Mouse (Mus musculus) MEL (cell line): Measurements from ENCODE around the gene Smad1.

Source experiments
- CTCF ChIP-seq, 3 experiments: IDR thresholded peaks in 2 of 3; conservative IDR thresholded peaks in 1 of 3; 2 replicates each; pipeline ENCODE4 v1.5.1; 2011 to 2012; ENCODE audit warnings: low read length in 3 of 3, low read depth in 2 of 3, mild to moderate bottlenecking in 2 of 3, improper control_type of control experiment in 1 of 3, inconsistent platforms in 1 of 3, mixed read lengths in 1 of 3, moderate library complexity in 1 of 3; ENCODE audit not compliant: control insufficient read depth in 1 of 3, insufficient read depth in 1 of 3, poor library complexity in 1 of 3, severe bottlenecking in 1 of 3
- NRF1 ChIP-seq: IDR thresholded peaks from 2 replicates; pipeline ENCODE4 v1.6.1; 2014; ENCODE audit warnings: low read depth, mild to moderate bottlenecking, inconsistent platforms, low read length, improper control_type of control experiment, moderate library complexity; ENCODE audit not compliant: poor library complexity, insufficient read depth, severe bottlenecking
- POLR2A ChIP-seq, 2 experiments: IDR thresholded peaks; 2 replicates each; pipeline ENCODE4 v1.6.1; 2011 to 2012; ENCODE audit warnings: low read length in 2 of 2, mild to moderate bottlenecking in 2 of 2, control low read depth in 1 of 2, improper control_type of control experiment in 1 of 2, low read depth in 1 of 2, moderate library complexity in 1 of 2; ENCODE audit not compliant: control insufficient read depth in 1 of 2, insufficient read depth in 1 of 2, poor library complexity in 1 of 2
- UBTF ChIP-seq: IDR thresholded peaks from 2 replicates; pipeline ENCODE4 v1.6.1; 2012; ENCODE audit warnings: low read depth, mild to moderate bottlenecking, inconsistent platforms, low read length, improper control_type of control experiment, moderate library complexity, borderline replicate concordance; ENCODE audit not compliant: insufficient read depth

DNA sequence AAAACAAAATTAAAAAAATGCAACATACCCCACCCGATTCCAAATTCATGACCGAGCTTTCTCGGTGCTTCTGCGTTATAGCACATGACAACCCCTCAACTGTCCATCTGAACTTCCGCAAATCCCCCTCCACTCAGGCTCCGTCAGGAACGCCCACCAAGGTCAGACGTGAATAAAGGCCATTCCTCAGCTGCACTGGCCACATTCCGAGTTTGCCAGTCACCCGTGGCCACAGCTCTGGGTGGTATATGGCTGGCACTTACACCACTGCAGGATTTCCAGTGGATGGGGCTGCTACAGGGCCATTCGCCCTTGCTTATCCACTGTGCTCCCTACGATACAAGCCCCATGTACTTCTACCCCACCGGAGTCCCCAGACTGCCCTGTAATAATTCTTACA, 7.9 kb downstream of the Smad1 start:
- TF ChIP-seq CTCF (IDR thresholded peaks at IDR 0.05 in 2 of 3, conservative IDR thresholded peaks at IDR 0.05 in 1 of 3; ENCODE audit: control insufficient read depth in 1 of 3, insufficient read depth in 1 of 3, low read depth in 2 of 3, low read length in 3 of 3, poor library complexity in 1 of 3, severe bottlenecking in 1 of 3) (no peak), POLR2A (IDR thresholded peaks at IDR 0.05; ENCODE audit: control insufficient read depth in 1 of 2, insufficient read depth in 1 of 2, low read depth in 1 of 2, low read length in 2 of 2, poor library complexity in 1 of 2) (no peak), NRF1 (no peak), UBTF (no peak)
